Mouse (Mus musculus) cerebral cortex, adult 2 months (tissue): Measurements from ENCODE around the gene Ube2d1.

Source experiments
- WGBS: fragments of 180-500 bp; shearing (Covaris S2); methylation state at CpG from one replicate; pipeline ENCODE4 v1.1.7; 2018; 5-methylcytosine and 5-hydroxymethylcytosine counted together

Gene Ube2d1

GRCm38 (mm10) chr10:71291179-71291661 is 6.2 kb upstream of the Ube2d1 start:
- 74% methylated on average over 3 of the region's 3 CpGs for WGBS

GRCm38 (mm10) chr10:71284511-71285125 is 444 bp downstream of the Ube2d1 start:
- WGBS, result 1% methylated on average over 41 of the region's 41 CpGs

GRCm38 (mm10) chr10:71284131-71284510 is 941 bp downstream of the Ube2d1 start:
- WGBS, result 11% methylated on average over 8 of the region's 8 CpGs

GRCm38 (mm10) chr10:71273008-71273739 is 11.9 kb downstream of the Ube2d1 start:
- WGBS, result 37% methylated on average over 9 of the region's 9 CpGs

GRCm38 (mm10) chr10:71267973-71268372 is 17.1 kb downstream of the Ube2d1 start:
- WGBS, result 71% methylated on average over 2 of the region's 2 CpGs

- WGBS, result 58% methylated on average over 11 of the region's 11 CpGs
These were observed 17.6 kb downstream of the Ube2d1 start for GRCm38 (mm10) chr10:71267511-71267910.

- WGBS, result 52% methylated on average over 4 of the region's 4 CpGs
These were observed 20.0 kb downstream of the Ube2d1 start for GRCm38 (mm10) chr10:71265067-71265466.

GRCm38 (mm10) chr10:71261637-71262036 is 23.4 kb downstream of the Ube2d1 start:
- 78% methylated on average over 8 of the region's 8 CpGs for WGBS

GRCm38 (mm10) chr10:71258943-71259342 is 26.1 kb downstream of the Ube2d1 start:
- WGBS, result 80% methylated on average over 5 of the region's 5 CpGs

GRCm38 (mm10) chr10:71258516-71258915 is 26.5 kb downstream of the Ube2d1 start:
- WGBS, result 78% methylated on average over 8 of the region's 8 CpGs

- 63% methylated on average over 4 of the region's 4 CpGs for WGBS
These were observed 31.9 kb downstream of the Ube2d1 start for GRCm38 (mm10) chr10:71253147-71253546.

GRCm38 (mm10) chr10:71252421-71252820 is 32.6 kb downstream of the Ube2d1 start:
- WGBS, result 78% methylated on average over 5 of the region's 5 CpGs

- 83% methylated on average over 5 of the region's 5 CpGs for WGBS
These were observed 33.2 kb downstream of the Ube2d1 start for GRCm38 (mm10) chr10:71251846-71252245.

- WGBS, result 90% methylated on average over 5 of the region's 5 CpGs
These were observed 33.8 kb downstream of the Ube2d1 start for GRCm38 (mm10) chr10:71251256-71251655.

GRCm38 (mm10) chr10:71250472-71250871 is 34.6 kb downstream of the Ube2d1 start:
- WGBS, result 34% methylated on average over 17 of the region's 17 CpGs

- 46% methylated on average over 10 of the region's 10 CpGs for WGBS
These were observed 35.8 kb downstream of the Ube2d1 start for GRCm38 (mm10) chr10:71249086-71249880.

GRCm38 (mm10) chr10:71246956-71247355 is 38.1 kb downstream of the Ube2d1 start:
- 70% methylated on average over 7 of the region's 7 CpGs for WGBS

GRCm38 (mm10) chr10:71239479-71240120 is 45.5 kb downstream of the Ube2d1 start:
- WGBS, result 42% methylated on average over 6 of the region's 6 CpGs

GRCm38 (mm10) chr10:71238240-71238554 is 46.9 kb downstream of the Ube2d1 start, which contains the start of gene Tfam:
Gene Tfam, minus strand, starts transcription at chr10:71238280.
- WGBS, result 2% methylated on average over 7 of the region's 7 CpGs

GRCm38 (mm10) chr10:71237516-71238239 is 47.4 kb downstream of the Ube2d1 start:
- WGBS, result under 1% methylated on average over 68 of the region's 68 CpGs

GRCm38 (mm10) chr10:71234071-71234470 is 51.0 kb downstream of the Ube2d1 start:
- 96% methylated on average over 8 of the region's 8 CpGs for WGBS
